Mouse (Mus musculus) hindbrain, postnatal 0 days (tissue): Measurements from ENCODE around the gene Pin1. TPM values are rescaled to one million over a fixed set of nuclear protein-coding genes. Genes with fewer than 3 reads are reported as not detected.

Experiments used
- ATAC-seq: fragments of 200-750 bp; cut with Nextera tagmentation; 2 replicates; pipeline ENCODE4 v1.8.0; 2017; ENCODE audit warnings: mild to moderate bottlenecking, moderate TSS enrichment, moderate library complexity
- DNase-seq: peaks from one replicate; pipeline ENCODE4 v3.0.0-alpha.2; 2015; ENCODE audit warnings: low spot score
- H3K27ac ChIP-seq: fragments of 300-500 bp; sonication (generic); 2 replicates; pipeline ENCODE4 v1.5.1; 2014; ENCODE audit warnings: mild to moderate bottlenecking
- H3K27me3 ChIP-seq: fragments of 300-500 bp; sonication (generic); 2 replicates; pipeline ENCODE4 v1.6.1; 2014; ENCODE audit warnings: low read length, mixed read lengths; ENCODE audit not compliant: insufficient read depth
- H3K36me3 ChIP-seq: fragments of 300-500 bp; sonication (generic); 2 replicates; pipeline ENCODE4 v1.6.1; 2014; ENCODE audit warnings: low read length, mixed read lengths; ENCODE audit not compliant: insufficient read depth
- H3K4me1 ChIP-seq: fragments of 300-500 bp; sonication (generic); 2 replicates; pipeline ENCODE4 v1.6.1; 2014; ENCODE audit warnings: antibody characterized with exemption, low read length, mixed read lengths; ENCODE audit not compliant: insufficient read depth
- H3K4me2 ChIP-seq: fragments of 300-500 bp; sonication (generic); 2 replicates; pipeline ENCODE4 v1.6.1; 2014; ENCODE audit warnings: low read depth, mild to moderate bottlenecking, low read length, moderate library complexity, mixed read lengths
- H3K4me3 ChIP-seq: fragments of 300-500 bp; sonication (generic); 2 replicates; pipeline ENCODE4 v1.5.1; 2014; ENCODE audit warnings: low read length
- H3K9ac ChIP-seq: fragments of 300-500 bp; sonication (generic); replicated peaks from 2 replicates; pipeline ENCODE4 v1.6.1; 2014; ENCODE audit warnings: mild to moderate bottlenecking, low read length, moderate library complexity, mixed read lengths
- H3K9me3 ChIP-seq: fragments of 300-500 bp; sonication (generic); 2 replicates; pipeline ENCODE4 v1.6.1; 2016; ENCODE audit warnings: low read length, mixed read lengths
- CTCF ChIP-seq: IDR thresholded peaks from 2 replicates; pipeline ENCODE4 v1.5.1; 2016; ENCODE audit warnings: antibody characterized with exemption, control low read depth, low read depth
- WGBS: fragments of 180-500 bp; shearing (Covaris S2); extraction: QIAGEN DNeasy Blood & Tissue Kit; methylation state at CpG from one replicate; pipeline ENCODE4 v1.1.7; 2014; 5-methylcytosine and 5-hydroxymethylcytosine counted together
- polyA plus RNA-seq: library from polyadenylated mRNA; unstranded; fragments of >200 nt; fragmentation: Nextera tagmentation; extraction: Ambion mirVana; gene quantifications from 2 replicates; pipeline ENCODE4 v1.2.1, GENCODE M21; 2015
- total RNA-seq: library from RNA; depleted of rRNA; stranded (reverse); fragments of >200 nt; gene quantifications from 2 replicates; pipeline ENCODE4 v1.2.3, GENCODE M21; 2014

The Pin1 gene
- total and polyA plus RNA-seq, 2 experiments from 2014 or later = 44.3 to 68.0 TPM

- Histone ChIP-seq H3K9ac (no peak overlapping the region), H3K4me1 (peaks cover 18% of the 10 kb centered on the region), H3K9me3 (no peaks in the 10 kb centered on the region), H3K36me3 (peaks cover 26% of the 10 kb centered on the region), H3K4me2 (no peak overlapping the region; the same call in 1 of the 2 replicates), H3K27ac (no peak overlapping the region), H3K4me3 (no peak overlapping the region), H3K27me3 (no peaks in the 10 kb centered on the region)
- ATAC-seq = no peak
- no peak for DNase-seq
- WGBS = 91% methylated on average over 3 of the region's 3 CpGs
- TF ChIP-seq CTCF = peak; percentile 24; the same call in 1 of the 2 replicates
These were observed 2.0 kb downstream of the Pin1 start for GRCm38 (mm10) chr9:20653859-20654258.

- Histone ChIP-seq H3K9me3 (no peaks in the 10 kb centered on the region), H3K27me3 (no peaks in the 10 kb centered on the region), H3K4me2 (no peak overlapping the region), H3K36me3 (peaks cover 30% of the 10 kb centered on the region), H3K9ac (no peak overlapping the region; the same call in 1 of the 2 replicates), H3K4me1 (peaks cover 11% of the 10 kb centered on the region), H3K27ac (no peak overlapping the region), H3K4me3 (no peak overlapping the region)
- no peak for TF ChIP-seq CTCF
- ATAC-seq = no peak
- WGBS = 60% methylated on average over 3 of the region's 3 CpGs
- DNase-seq = peak; percentile 27
These were observed 5.7 kb downstream of the Pin1 start for GRCm38 (mm10) chr9:20657546-20657945.

- TF ChIP-seq CTCF = peak; percentile 94
- H3K4me2 ChIP-seq = no peak overlapping the region
- 54% methylated on average over 3 of the region's 3 CpGs for WGBS
- no peak overlapping the region for H3K4me3 ChIP-seq
- peak; percentile 89 for DNase-seq
- no peaks in the 10 kb centered on the region for H3K9me3 ChIP-seq
- H3K36me3 ChIP-seq = peaks cover 28% of the 10 kb centered on the region
- ATAC-seq = peak; percentile 38; the same call in 1 of the 2 replicates
- peak overlapping the region; percentile 26; the same call in 1 of the 2 replicates for H3K27ac ChIP-seq
- H3K27me3 ChIP-seq = no peaks in the 10 kb centered on the region
- no peak overlapping the region for H3K9ac ChIP-seq
- H3K4me1 ChIP-seq = peaks cover 13% of the 10 kb centered on the region; the same call in 1 of the 2 replicates
These were observed 10.4 kb downstream of the Pin1 start for GRCm38 (mm10) chr9:20662325-20662724.

- Histone ChIP-seq H3K9ac (no peak overlapping the region), H3K4me1 (peaks cover 13% of the 10 kb centered on the region; the same call in 1 of the 2 replicates), H3K4me2 (no peak overlapping the region), H3K9me3 (no peaks in the 10 kb centered on the region), H3K36me3 (peaks cover 23% of the 10 kb centered on the region), H3K27me3 (no peaks in the 10 kb centered on the region), H3K4me3 (no peak overlapping the region), H3K27ac (peak overlapping the region; percentile 74)
- 68% methylated on average over 8 of the region's 8 CpGs for WGBS
- ATAC-seq (no peak), DNase-seq (no peak)
- no peak for TF ChIP-seq CTCF
These were observed 11.0 kb downstream of the Pin1 start for GRCm38 (mm10) chr9:20662874-20663273.

- Histone ChIP-seq H3K4me1 (peaks cover 13% of the 10 kb centered on the region; the same call in 1 of the 2 replicates), H3K4me3 (no peak overlapping the region), H3K36me3 (peaks cover 18% of the 10 kb centered on the region; the same call in 1 of the 2 replicates), H3K27me3 (no peaks in the 10 kb centered on the region), H3K27ac (peak overlapping the region; percentile 74), H3K4me2 (no peak overlapping the region), H3K9ac (0 out of 2 replicates have a peak overlapping the region, but pooled peaks have one; percentile 9), H3K9me3 (no peaks in the 10 kb centered on the region)
- TF ChIP-seq CTCF = no peak
- WGBS = 49% methylated on average over 2 of the region's 2 CpGs
- ATAC-seq (peak; percentile 66), DNase-seq (peak; percentile 73)
These were observed 12.1 kb downstream of the Pin1 start for GRCm38 (mm10) chr9:20663956-20664355.

GRCm38 (mm10) chr9:20664366-20664765, 12.5 kb downstream of the Pin1 start:
- Histone ChIP-seq H3K4me1 (peaks cover 13% of the 10 kb centered on the region; the same call in 1 of the 2 replicates), H3K36me3 (peaks cover 18% of the 10 kb centered on the region; the same call in 1 of the 2 replicates), H3K9ac (0 out of 2 replicates have a peak overlapping the region, but pooled peaks have one; percentile 9), H3K4me2 (no peak overlapping the region), H3K27me3 (no peaks in the 10 kb centered on the region), H3K27ac (peak overlapping the region; percentile 74), H3K4me3 (no peak overlapping the region), H3K9me3 (no peaks in the 10 kb centered on the region)
- no peak for TF ChIP-seq CTCF
- WGBS = 39% methylated on average over 2 of the region's 2 CpGs
- ATAC-seq (peak; percentile 43), DNase-seq (peak; percentile 68)

- no peaks in the 10 kb centered on the region for H3K9me3 ChIP-seq
- H3K4me2 ChIP-seq = no peak overlapping the region
- peaks cover 18% of the 10 kb centered on the region; the same call in 1 of the 2 replicates for H3K36me3 ChIP-seq
- peak overlapping the region; percentile 74 for H3K27ac ChIP-seq
- no peak for TF ChIP-seq CTCF
- no peak overlapping the region for H3K4me3 ChIP-seq
- ATAC-seq (no peak), DNase-seq (peak; percentile 24)
- H3K27me3 ChIP-seq = no peaks in the 10 kb centered on the region
- peaks cover 13% of the 10 kb centered on the region; the same call in 1 of the 2 replicates for H3K4me1 ChIP-seq
- 69% methylated on average over 5 of the region's 5 CpGs for WGBS
- H3K9ac ChIP-seq = no peak overlapping the region
These were observed 13.2 kb downstream of the Pin1 start for GRCm38 (mm10) chr9:20664982-20665637.
